Mouse (Mus musculus): ENCODE measurements around the gene Cercam. TPM values are rescaled to one million over a fixed set of nuclear protein-coding genes. Genes with fewer than 3 reads are reported as not detected.
A peak's percentile ranks its signal among the peaks of the same experiment; 100 is the strongest.
"Not testable (repeated sequence)": the region's sequence is repeated elsewhere in the genome, so short reads cannot be mapped to it uniquely, and the experiment has no call there.

Cercam gene
- total RNA-seq, 1 experiment from 2014 or later = 0.23 TPM

DNA sequence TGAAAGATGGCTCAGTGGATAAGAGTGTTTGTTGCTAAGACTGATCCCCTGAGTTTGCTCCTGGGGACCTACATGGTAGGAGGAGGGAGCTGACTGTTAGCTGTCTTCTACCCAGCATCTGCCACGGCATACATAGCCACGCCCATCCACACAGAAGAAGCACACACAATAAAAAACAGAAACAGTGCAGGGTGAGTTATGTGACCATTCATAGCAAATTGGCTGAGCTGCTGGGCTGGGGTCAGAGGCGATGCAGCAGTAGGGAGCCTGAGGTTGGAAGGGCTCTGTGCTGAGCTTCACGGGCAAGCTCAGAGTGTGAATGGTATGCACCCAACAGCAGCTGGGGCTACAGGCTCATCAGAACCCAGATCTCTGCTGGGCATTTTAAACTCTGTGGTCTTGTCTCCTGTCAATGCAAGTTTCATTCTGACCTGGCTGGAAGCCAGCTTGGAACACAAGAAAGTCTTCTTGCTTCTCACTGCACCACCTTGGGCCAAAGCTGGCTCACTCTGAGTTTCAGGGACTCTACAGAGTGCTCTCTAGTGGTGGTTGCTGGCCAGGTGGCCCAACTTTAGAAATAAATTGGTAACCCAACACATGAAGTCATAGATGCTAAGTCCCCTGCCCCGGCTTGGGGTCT is 19.0 kb upstream of the Cercam start:
- no peak for ATAC-seq (ENCODE audit: extremely low read depth, insufficient number of reproducible peaks, low FRiP score, poor library complexity, severe bottlenecking)

DNA sequence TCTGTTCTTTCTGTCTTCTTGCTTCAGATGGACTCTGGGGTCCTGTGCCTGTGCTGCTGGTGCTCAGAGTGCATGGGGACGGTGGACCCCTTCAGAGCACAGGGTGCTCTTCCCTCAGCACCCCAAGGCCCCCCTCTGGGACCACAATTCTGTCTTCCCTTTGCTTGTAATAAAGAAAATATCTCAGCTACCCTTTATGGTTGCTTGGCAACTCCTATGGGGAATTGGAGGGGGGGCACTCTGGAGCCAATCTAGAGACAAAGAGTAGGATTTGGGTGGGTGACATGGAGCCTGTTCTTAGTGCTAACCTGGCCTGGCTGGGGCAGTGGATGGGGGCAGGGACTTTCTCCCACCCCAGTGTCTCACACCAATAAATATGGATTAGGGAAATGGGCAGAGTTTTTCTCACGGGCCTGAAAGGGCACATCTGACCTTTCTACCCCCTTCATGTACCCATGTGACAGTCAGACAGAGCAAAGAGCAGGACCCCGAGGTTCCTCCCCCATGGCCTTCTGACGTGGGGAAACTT is 15.9 kb upstream of the Cercam start:
- ATAC-seq (ENCODE audit: extremely low read depth, insufficient number of reproducible peaks, low FRiP score, poor library complexity, severe bottlenecking) = no peak

DNA sequence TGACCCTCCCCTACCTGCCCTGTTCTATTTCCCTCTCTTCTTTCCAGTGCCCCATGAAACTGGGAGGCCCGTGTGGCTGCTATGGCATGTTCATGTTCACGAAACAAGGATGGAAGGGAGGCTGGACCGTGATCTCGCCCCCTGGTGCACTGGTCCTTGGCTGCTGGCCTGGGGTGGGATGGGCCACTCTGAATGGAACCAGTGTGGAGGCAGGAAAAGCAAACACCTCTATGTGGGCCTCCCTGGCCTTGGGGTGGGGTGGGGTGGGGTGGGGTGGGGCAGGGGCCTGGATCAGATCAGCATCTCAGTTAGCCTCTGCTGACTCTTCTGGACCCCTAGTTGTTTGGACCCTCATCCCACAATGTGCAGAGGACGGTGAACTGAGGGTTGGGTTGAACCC is 15.2 kb upstream of the Cercam start:
- no peak for ATAC-seq (ENCODE audit: extremely low read depth, insufficient number of reproducible peaks, low FRiP score, poor library complexity, severe bottlenecking)

DNA sequence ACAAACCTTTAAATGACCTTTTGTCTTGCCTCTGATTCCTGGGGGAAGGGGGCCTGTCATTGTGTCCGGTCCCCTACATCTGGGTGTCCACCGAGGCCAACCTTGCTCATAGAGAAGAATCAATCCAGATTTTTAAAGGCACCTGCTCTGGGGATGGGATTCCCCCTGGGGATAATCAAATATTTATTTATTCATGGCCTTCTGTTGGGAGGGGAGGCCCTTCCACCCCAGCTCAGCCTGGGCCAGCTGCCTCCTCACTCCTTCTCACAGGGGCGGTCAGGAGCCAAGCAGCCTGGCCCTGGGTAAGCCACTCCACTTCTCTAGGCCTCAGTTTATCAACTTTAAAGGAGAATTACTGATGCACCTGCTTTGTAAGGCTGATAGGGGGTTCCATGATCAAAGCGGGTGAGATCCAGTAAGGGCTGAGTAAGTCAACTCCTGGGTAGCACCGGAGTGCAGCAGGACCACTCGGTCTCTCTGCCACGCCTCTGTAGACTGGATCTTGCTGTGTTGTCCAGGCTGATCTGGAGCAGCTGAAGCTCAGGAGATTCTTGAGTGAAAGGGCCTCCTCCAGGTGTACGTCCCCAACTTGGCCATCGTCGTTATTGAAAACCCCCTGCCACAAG is 13.3 kb upstream of the Cercam start:
- no peak for ATAC-seq (ENCODE audit: extremely low read depth, insufficient number of reproducible peaks, low FRiP score, poor library complexity, severe bottlenecking)

DNA sequence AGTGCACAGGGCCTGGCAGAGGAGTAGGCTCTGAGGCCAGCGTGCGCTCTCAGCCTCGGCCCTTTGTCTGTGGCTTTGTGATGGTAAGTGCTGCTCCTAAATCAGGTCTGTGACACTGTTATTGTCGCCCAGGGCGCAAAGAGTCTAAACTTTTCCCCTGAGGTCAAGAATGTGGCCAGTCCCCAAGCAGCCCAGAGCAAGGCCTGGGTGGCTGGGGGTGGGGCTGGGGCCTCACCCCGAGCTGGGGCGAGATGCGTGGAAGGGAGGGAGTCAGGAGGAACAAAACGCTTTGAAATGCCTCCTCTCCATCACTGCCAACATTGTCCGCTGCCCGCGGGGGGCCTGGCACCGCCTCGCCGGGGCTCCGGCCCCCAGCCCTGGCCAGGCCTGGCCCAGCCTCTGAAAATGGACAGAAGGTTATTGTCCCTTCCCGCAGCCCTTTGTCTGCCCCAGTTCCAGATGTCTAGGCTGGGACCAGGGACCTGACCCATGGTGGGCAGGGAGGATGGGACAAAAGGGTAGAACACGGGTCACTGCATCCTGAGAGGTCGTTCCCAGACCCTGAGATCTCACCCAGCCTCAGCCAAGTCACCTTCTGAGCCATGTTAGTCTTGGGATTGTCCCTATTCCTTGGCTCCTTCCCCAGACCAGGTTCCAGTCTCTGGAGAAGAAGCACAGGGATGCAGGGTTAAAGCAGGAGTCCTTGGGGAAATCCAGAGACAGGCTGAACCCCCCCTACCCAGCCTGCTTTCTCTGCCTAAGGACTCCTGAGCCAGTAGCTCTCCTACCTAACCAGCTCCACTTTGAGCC is 12.3 kb upstream of the Cercam start:
- no peak for ATAC-seq (ENCODE audit: extremely low read depth, insufficient number of reproducible peaks, low FRiP score, poor library complexity, severe bottlenecking)

DNA sequence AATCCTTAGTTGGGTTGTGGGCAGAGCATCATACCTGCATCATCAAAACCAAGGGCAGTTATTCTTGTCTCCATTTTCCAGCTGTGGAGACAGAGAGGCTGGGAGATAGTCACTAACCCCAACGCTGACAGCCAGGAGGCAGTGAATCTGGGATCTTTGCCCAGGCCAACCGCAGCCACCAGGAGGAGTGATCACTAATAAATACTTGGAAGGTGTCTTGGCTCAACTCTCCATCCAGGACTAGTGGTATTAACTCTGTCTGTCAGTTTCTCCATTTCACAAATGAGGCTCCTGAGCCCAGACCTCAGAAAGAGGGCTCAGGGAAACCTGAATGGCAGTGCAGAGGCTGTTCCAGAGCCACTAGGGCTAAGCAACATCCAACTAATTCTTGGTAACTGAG is 11.6 kb upstream of the Cercam start:
- ATAC-seq (ENCODE audit: extremely low read depth, insufficient number of reproducible peaks, low FRiP score, poor library complexity, severe bottlenecking) = no peak

DNA sequence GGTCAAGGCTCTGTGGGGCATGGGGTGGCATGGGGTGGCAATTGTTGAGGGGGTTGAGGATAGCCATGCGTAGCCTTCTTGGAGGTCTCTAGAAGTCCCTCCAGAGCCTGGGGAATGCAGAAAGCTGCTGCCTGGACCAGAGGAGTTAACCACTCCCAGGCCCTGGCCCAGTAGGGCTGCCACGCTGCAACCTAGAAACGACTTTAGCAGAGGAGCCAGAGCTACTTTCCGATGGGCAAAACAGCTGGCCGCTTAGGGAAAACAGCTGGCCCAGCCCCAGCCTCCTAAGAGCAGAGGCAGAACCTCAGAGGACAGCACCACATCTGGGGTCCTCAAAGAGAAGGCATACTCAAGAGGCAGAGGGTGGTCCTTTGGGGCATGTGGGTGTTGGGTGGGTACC is 11.0 kb upstream of the Cercam start:
- ATAC-seq (ENCODE audit: extremely low read depth, insufficient number of reproducible peaks, low FRiP score, poor library complexity, severe bottlenecking) = no peak

DNA sequence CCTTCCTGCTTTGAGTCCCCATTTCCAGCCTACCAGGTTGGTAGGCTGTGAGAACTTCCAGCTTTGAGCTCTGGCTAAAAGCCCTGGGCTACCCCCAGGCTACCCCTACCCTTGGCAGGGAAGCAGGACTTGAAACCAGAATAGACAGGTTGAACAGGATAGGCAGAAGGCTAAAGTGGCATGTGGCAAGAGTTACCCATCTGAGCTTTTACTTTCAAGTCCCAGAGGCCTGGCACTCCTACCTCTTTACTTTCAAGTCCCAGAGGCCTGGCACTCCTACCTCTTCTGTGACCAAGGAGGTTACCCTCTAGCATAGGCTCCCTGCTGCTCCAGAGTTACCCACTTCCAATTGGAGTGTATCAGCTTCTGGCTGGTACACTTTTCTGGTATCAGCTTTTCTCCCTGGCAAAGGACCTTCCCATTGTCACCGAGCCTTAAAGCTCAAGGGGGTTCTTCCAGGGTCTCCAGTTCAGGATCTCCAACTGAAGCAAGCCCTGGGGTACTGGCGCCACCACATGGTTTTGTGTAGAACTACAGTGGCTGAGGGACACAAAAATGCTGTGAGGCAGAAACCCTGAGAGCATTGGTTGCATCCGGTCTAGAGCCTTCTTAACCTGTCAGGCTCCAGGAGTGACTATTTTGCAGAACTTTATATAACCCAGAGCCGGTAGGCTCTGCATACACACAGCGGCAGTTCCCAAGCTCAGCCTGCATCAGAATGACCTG is 10.1 kb upstream of the Cercam start:
- ATAC-seq (ENCODE audit: extremely low read depth, insufficient number of reproducible peaks, low FRiP score, poor library complexity, severe bottlenecking) = 0 out of 2 replicates have a peak, but pooled peaks have one; percentile 24

DNA sequence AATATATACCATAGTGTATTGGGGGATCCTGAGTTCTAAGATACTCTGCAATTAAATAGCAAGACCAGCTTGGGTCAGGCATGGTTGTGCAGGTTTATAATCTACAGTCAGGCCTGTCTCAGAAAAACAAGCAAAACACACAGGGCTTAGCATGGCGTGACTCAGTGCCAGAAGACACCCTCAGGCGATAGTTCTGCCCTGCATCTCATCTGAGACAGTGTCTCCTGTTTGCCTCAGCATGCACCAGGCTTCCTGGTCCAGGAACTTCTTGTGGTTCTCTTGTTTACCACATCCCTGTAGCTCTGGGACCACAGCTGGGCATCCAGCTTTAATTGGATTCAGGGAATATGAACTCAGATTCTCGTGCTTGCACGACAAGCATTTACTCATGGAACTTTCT is 3.8 kb upstream of the Cercam start:
- no peak for ATAC-seq (ENCODE audit: extremely low read depth, insufficient number of reproducible peaks, low FRiP score, poor library complexity, severe bottlenecking)

DNA sequence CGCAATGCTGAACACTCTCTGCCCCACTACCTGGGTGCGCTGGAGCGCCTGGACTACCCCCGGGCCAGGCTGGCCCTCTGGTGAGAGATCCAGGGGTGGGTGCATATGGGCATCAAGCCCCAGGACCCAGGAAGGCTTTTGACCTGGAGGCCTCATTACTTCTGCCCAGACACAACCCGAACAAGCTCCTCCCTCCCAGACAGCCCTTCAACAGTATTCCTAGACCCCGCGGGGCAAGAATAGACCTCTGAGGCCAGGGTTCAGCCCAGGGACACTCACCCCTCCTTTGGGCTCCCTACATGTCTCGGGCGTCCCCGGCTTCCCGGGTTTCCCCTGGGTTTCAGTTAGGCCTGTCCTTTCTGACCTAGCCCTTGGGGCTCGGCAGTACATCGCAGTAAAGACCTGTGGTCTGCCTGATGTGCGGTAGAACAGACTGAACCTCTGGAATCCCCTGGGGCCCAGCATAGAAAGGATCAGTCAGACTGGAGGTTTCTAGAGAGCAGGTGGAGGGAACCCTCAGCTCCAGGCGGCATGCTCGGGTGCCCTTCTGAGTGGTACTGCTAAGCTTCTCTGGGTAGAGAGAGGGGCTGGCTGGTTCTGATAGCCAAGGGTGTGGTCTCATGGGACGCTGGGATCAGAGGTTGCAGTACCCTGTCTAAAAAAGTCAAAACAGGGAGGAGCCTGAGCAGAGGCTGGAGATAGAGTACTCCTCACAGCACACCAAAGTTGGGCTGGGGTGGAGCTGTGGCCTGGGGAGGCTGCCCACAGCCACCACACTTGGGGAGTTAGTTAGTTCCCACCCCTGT is 885 bp downstream of the Cercam start:
- ATAC-seq (ENCODE audit: extremely low read depth, insufficient number of reproducible peaks, low FRiP score, poor library complexity, severe bottlenecking) = no peak

DNA sequence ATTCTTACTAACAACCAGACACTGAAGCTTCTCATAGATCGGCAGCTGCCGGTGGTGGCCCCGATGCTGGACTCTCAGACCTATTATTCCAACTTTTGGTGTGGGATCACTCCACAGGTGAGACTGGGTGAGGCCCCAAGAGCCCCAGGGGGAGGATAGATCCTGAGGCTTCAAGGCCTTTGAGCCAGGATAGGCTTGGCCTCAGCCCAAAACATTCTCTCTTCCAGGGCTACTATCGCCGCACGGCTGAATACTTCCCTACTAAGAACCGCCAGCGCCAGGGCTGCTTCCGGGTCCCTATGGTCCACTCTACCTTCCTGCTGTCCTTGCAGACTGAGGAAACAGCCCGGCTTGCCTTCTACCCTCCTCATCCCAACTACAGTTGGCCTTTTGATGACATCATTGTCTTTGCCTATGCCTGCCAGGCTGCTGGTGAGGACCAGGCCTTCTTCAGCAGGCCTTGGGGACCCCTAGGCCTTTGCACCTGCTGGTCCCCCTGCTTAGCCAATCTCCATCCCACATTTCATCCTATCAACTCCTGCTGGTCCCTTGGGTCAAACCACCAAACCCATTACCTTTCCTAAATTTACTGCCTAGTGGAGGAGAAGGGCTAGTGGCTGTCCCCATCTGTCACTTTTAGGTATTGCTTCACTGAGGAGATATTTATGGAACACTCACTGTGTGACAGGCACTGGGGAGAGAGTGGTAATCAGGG is 3.8 kb downstream of the Cercam start:
- ATAC-seq (ENCODE audit: extremely low read depth, insufficient number of reproducible peaks, low FRiP score, poor library complexity, severe bottlenecking) = no peak

DNA sequence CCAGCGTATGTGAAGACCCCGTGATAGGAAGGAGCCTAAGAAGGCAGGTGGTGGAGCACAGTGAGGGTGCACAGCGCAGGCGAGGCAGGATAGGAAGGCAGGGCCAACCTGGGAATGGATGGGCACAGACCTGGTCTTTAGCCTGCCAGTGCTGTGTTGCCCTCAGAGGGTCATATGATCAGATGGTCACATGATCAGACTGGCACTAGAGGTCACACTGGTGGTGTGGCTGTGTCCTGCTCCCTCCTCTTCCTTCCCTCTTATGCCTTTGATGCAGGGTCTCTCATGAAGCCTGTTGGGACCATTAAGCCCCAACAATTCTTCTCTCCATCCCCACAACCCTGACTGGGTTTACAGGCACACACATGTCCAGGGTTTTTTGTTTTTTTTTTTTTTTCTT is 4.8 kb downstream of the Cercam start:
- ATAC-seq (ENCODE audit: extremely low read depth, insufficient number of reproducible peaks, low FRiP score, poor library complexity, severe bottlenecking) = no peak

DNA sequence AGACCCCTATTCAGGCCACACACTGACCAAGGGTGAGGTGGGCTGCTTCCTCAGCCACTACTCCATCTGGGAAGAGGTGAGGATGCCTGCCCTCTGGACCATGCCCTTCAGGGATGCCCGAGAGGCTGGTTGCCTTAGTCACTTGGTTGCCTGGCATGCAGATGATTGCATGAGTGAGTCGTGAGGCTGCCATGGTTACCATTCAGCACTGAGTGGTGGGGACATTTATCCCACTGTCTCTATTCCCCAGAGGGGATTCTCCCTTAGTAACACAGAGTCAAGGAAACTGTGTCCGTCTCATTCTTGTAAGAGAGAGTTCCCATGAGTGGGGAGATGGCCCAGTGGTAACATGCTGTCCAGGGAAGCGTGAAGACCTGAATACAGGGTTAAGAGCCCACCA is 9.1 kb downstream of the Cercam start:
- ATAC-seq (ENCODE audit: extremely low read depth, insufficient number of reproducible peaks, low FRiP score, poor library complexity, severe bottlenecking) = no peak

DNA sequence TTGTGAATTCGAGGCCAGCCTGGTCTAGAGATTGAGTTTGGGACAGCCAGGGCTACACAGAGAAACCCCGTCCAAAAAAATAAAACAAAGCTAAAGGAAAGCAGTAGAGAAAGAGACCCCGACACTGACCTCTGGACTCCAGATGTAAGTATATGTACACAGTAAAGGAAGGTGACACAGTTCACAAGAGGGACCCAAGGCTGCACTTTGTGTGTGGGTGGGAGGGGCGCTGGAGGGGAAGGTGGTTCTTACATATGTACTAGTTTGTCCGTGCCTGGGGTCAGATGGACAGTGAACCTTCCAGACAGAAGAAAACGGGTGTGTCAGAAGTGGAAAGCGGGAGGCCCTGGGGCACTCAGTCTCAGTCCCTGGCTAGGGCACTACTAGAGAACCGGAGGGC is 10.2 kb downstream of the Cercam start:
- no peak for ATAC-seq (ENCODE audit: extremely low read depth, insufficient number of reproducible peaks, low FRiP score, poor library complexity, severe bottlenecking)

DNA sequence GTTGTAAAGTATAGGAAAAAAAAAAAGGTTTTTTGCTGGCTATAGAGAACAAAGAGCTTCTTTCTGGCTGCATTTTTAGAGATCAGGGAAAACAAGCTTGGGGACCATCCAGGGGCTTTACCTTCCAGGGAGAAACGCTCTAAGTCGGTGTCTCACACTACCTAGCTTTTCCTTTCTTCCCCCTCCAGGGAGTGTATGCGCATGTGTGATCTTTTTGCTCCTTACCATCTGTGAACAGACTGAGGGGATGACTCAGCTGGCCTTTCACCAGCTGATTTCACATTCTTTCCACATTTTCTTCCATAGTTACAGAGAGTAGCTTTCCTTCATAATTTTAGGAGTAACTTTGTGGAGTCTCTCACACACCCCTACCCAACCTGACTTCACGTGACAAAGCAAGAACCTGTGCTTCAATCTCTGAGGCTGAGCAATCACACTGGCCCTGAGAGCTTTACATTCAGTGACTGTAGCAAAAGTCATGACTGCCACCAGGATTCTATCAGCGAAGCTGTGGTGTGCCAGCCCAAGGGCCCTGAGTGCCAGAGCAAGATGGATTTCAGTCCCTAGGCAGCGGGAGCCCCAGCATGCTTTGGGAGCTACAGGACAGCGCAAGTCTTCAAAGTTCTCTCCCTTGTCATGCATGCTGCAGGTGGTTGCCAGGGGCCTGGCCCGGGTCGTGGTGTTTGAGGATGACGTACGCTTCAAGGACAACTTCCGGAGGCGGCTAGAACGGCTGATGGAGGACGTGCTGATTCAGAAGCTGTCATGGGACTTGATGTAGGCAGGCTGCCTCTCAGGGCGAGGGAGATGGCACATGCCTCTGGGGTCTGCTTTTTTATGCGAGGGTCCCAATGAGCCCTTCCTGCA is 11.2 kb downstream of the Cercam start:
- no peak for ATAC-seq (ENCODE audit: extremely low read depth, insufficient number of reproducible peaks, low FRiP score, poor library complexity, severe bottlenecking)

DNA sequence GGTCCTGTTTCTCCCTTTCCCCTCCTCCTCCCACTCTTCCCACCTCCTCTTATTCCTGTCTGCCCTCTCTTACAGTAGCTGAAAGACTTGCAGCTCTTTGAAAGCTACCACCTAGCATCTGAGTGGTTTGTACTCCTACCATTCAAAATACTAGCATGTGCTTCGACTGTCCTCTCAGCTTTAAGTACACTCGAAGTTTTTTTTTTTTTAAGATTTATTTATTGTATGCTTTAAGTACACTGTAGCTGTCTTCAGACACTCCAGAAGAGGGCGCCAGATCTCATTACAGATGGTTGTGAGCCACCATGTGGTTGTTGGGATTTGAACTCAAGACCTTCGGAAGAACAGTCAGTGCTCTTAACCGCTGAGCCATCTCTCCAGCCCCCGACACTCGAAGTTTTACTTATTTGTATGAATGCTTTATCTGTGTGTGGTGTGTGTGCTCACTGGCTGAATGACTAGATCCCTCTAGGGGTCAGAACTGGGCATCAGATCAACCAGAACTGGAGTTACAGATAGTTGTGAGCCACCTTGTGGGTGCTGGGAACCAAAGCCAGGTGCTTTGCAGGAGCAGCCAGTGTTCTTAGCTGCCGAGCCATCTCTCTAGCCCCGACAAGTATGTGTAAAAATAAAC is 17.8 kb downstream of the Cercam start:
- not testable (repeated sequence) for ATAC-seq (ENCODE audit: extremely low read depth, insufficient number of reproducible peaks, low FRiP score, poor library complexity, severe bottlenecking)
